Mouse (Mus musculus) MEL (cell line): ENCODE results near the gene Med21. TPM values are rescaled to one million over a fixed set of nuclear protein-coding genes. Genes with fewer than 3 reads are reported as not detected.

Source experiments
- RAD21 ChIP-seq: IDR thresholded peaks from 2 replicates; pipeline ENCODE4 v1.6.1; 2011; ENCODE audit warnings: mild to moderate bottlenecking, low read depth, low read length, improper control_type of control experiment
- polyA plus RNA-seq, 2 experiments: library from polyadenylated mRNA; stranded (reverse) in 1 of 2; unstranded in 1 of 2; fragments of >175 nt in 1 of 2; fragments of >200 nt in 1 of 2; gene quantifications; 2 replicates each; pipeline versions ENCODE4 v1.2.1 to v1.2.4; 2012; ENCODE audit warnings: low replicate concordance in 2 of 2, low read depth in 1 of 2; ENCODE audit not compliant: insufficient read length in 2 of 2, insufficient read depth in 1 of 2, missing spikeins in 1 of 2
- total RNA-seq: library from RNA; depleted of rRNA; stranded (reverse); fragments of 300-350 nt; gene quantifications from 2 replicates; pipeline ENCODE4 v1.2.3, GENCODE M21; 2012; rRNA removed

Gene Med21
- total and polyA plus RNA-seq, 3 experiments: 56.7 to 79.5 TPM; not detected in 1

GRCm38 (mm10) chr6:146698376-146698775 is 56.0 kb downstream of the Med21 start (continued):
- TF ChIP-seq RAD21: no peak

Other genes with a start within 250 kb of the Med21 start
- gene Itpr2, start 140.3 kb upstream of the Med21 start, total RNA-seq: 1.5 and 2.7 TPM in 2 replicates
- gene Itpr2, start 140.3 kb upstream of the Med21 start, polyA plus RNA-seq: 1 to 10 TPM in 1 of 2 experiments, not detected in 1; 3.0 TPM
- 61.7 and 70.4 TPM in 2 replicates for gene Fgfr1op2, start 65.3 kb upstream of the Med21 start, total RNA-seq
- 10 to 100 TPM in 1 of 2 experiments, not detected in 1; 93.6 TPM for gene Fgfr1op2, start 65.3 kb upstream of the Med21 start, polyA plus RNA-seq
- gene Ints13, start 64.7 kb upstream of the Med21 start, total RNA-seq: 65.0 and 70.2 TPM in 2 replicates
- gene Ints13, start 64.7 kb upstream of the Med21 start, polyA plus RNA-seq: 10 to 100 TPM in 1 of 2 experiments, not detected in 1; 63.5 TPM
- 18.0 and 18.3 TPM in 2 replicates for gene Tm7sf3, start 277 bp downstream of the Med21 start, total RNA-seq
- gene Tm7sf3, start 277 bp downstream of the Med21 start, polyA plus RNA-seq: 10 to 100 TPM in 1 of 2 experiments, not detected in 1; 27.1 TPM
- gene Stk38l, start 82.4 kb downstream of the Med21 start, total RNA-seq: 5.1 and 6.2 TPM in 2 replicates
- gene Stk38l, start 82.4 kb downstream of the Med21 start, polyA plus RNA-seq: 1 to 10 TPM in 1 of 2 experiments, not detected in 1; 9.2 TPM
- gene Arntl2, start 153.5 kb downstream of the Med21 start, total RNA-seq: 16.8 and 20.2 TPM in 2 replicates
- 10 to 100 TPM in 1 of 2 experiments, not detected in 1; 20.6 TPM for gene Arntl2, start 153.5 kb downstream of the Med21 start, polyA plus RNA-seq
- not detected in 2 replicates for gene Smco2, start 207.6 kb downstream of the Med21 start, total RNA-seq
- not detected for gene Smco2, start 207.6 kb downstream of the Med21 start, polyA plus RNA-seq
- gene Ppfibp1, start 245.9 kb downstream of the Med21 start, total RNA-seq: 12.2 and 13.8 TPM in 2 replicates
- 10 to 100 TPM in 1 of 2 experiments, not detected in 1; 14.6 TPM for gene Ppfibp1, start 245.9 kb downstream of the Med21 start, polyA plus RNA-seq